Mouse (Mus musculus) CH12.LX (cell line): ENCODE data around the gene Ctso.

Experiments used
- CTCF ChIP-seq, 2 experiments: IDR thresholded peaks in 1 of 2; conservative IDR thresholded peaks in 1 of 2; 2 replicates each; pipeline ENCODE4 v1.5.1; 2011 to 2012; ENCODE audit warnings: low read depth in 2 of 2, low read length in 2 of 2, improper control_type of control experiment in 1 of 2, inconsistent platforms in 1 of 2, mild to moderate bottlenecking in 1 of 2, moderate library complexity in 1 of 2
- MAZ ChIP-seq: IDR thresholded peaks from 2 replicates; pipeline ENCODE4 v1.6.1; 2012; ENCODE audit warnings: low read depth, mild to moderate bottlenecking, inconsistent platforms, low read length, improper control_type of control experiment, moderate library complexity
- MEF2A ChIP-seq: IDR thresholded peaks from 2 replicates; pipeline ENCODE4 v1.6.1; 2014; ENCODE audit warnings: low read depth, mild to moderate bottlenecking, inconsistent platforms, low read length, improper control_type of control experiment, borderline replicate concordance
- NRF1 ChIP-seq: IDR thresholded peaks from 2 replicates; pipeline ENCODE4 v1.6.1; 2014; ENCODE audit warnings: low read depth, mild to moderate bottlenecking, inconsistent platforms, low read length, improper control_type of control experiment, moderate library complexity
- POLR2A ChIP-seq: IDR thresholded peaks from 2 replicates; pipeline ENCODE4 v1.6.1; 2011; ENCODE audit warnings: low read depth, mild to moderate bottlenecking, improper control_type of control experiment, low read length
- USF1 ChIP-seq: IDR thresholded peaks from 2 replicates; pipeline ENCODE4 v1.6.1; 2014; ENCODE audit warnings: low read depth, mild to moderate bottlenecking, inconsistent platforms, low read length, improper control_type of control experiment
- ZMIZ1 ChIP-seq: IDR thresholded peaks from 2 replicates; pipeline ENCODE4 v1.6.1; 2012; ENCODE audit warnings: low read depth, mild to moderate bottlenecking, inconsistent platforms, low read length, improper control_type of control experiment
- ZNF384 ChIP-seq: IDR thresholded peaks from 2 replicates; pipeline ENCODE4 v1.6.1; 2012; ENCODE audit warnings: low read depth, low read length, improper control_type of control experiment, inconsistent platforms

DNA sequence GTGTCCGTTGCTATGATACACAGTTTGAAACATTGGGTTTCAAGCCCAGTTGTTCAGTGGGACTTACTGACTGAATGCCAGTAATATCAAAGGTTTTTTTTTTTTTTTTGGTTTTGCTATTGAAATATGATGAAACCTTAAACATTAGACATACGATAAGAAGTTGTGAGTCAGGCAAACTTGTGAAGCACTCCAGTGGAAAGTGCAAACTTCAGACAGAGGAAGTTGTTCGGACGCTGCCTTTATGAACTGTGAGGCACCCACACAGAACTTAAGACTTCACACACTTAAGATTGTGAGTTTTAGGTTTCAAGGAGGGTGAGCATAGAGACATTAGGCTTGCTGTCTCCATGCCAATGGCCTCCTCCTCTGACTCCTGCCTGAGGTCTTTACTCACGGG, 49.2 kb downstream of the Ctso start:
- no peak for TF ChIP-seq CTCF (conservative IDR thresholded peaks at IDR 0.05 in 1 of 2, IDR thresholded peaks at IDR 0.05 in 1 of 2; ENCODE audit: low read depth in 2 of 2, low read length in 2 of 2)
- TF ChIP-seq MEF2A, result no peak
- no peak for TF ChIP-seq USF1
- no peak for TF ChIP-seq ZNF384
- no peak for TF ChIP-seq MAZ
- no peak for TF ChIP-seq POLR2A
- TF ChIP-seq ZMIZ1, result no peak
- TF ChIP-seq NRF1, result no peak
